Mouse (Mus musculus) heart, postnatal 14 days (tissue): Measurements from ENCODE around the gene Agpat4. TPM values are rescaled to one million over a fixed set of nuclear protein-coding genes. Genes with fewer than 3 reads are reported as not detected.

Experiments
- DNase-seq, 2 experiments: peaks; one replicate each; pipeline ENCODE4 v3.0.0; 2021 to 2022
- intact Hi-C: fragments of 180-260 bp; cut with DNase I; formaldehyde crosslinking; loops from one replicate; pipeline ENCODE4 v1.15.1; 2025
- total RNA-seq, 2 experiments: library from RNA; stranded (reverse); gene quantifications; 2 replicates each; pipeline ENCODE4 v1.2.3; 2021

Agpat4 gene
- total RNA-seq, 2 experiments from 2014 or later = 7.5 TPM

- intact Hi-C loops = no loop called here
- DNase-seq = no peak
Measured at GRCm38 (mm10) chr17:12159187-12160060, 40.9 kb downstream of the Agpat4 start.

DNA sequence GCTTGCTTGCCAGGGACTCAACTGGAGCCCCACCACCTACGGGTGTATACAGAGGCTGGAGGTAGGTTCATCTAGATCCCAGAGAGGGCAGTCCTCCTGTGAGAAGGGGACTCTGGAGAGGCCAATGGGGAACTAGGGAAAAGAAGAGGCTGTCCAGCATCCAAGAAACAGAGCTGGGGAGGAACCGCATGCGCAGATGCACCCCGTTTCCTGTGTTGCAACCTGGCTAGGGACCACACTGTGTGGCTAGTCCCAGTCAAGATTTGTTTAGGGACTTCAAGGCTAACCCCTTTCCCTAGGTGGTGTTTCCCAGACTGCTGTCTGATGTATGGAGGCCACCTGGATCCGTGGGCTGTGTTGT lies 41.5 kb downstream of the Agpat4 start:
- DNase-seq = no peak
- intact Hi-C loops = no loop called here

DNA sequence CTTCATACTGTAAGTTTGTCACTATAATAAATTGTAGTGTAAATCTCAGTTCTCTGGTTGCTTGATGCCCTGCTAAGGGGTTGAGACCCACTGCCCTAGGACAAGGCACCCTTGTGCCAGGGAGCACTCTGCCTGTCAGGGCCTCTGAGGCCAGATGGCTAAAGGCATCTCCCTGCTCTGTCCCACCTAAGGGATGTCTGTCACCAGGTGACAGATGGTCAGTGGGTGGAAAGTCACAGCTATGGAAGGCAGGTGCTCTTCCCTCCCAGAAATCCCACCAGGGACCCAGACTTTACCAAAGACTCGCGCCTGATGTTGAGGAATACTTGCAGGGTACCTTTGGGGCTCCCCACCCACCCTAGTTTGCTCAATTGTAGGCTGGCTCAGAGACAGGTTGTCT lies 42.0 kb downstream of the Agpat4 start:
- no peak for DNase-seq
- intact Hi-C loops = no loop called here

DNA sequence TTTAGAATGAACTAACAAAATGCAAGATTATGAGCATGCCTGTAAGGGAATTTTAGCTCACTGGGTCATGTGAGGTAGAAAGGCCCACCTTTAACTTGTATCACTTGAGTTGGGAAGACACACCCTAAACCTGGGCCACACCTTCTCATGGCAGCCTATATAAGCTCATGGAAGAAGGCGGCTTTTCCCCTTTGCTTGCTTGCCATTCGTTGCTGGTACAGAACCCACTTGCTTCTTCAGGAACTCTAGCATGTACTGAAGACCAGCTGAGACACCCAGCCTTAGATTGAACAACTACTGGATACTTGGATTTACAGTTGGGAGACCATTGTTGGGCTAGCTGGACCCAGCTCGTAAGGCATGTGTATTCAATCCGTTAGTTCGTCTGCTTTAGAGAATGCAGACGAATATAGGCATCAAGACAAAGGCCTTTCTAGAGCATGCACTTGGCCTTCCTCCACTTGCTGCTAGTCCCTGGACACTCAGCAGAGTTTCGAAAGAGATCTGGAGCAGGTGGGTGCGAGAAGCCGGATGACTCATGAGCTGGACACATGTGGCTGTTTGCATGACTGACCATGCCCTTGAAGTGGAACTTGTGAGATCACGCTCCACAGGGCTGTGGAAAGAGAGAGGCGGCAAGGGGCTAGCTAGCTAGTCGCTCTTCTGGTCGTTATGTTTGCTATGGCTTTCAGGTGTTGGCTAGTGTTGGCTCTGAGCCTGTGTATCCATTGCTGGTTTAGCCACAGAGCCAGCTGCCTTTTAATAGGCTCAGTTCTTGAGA lies 42.7 kb downstream of the Agpat4 start:
- intact Hi-C loops = no loop called here
- DNase-seq = peak in 1 of 2 experiments; percentile 26

GRCm38 (mm10) chr17:12161877-12162276 lies 43.4 kb downstream of the Agpat4 start:
- no peak for DNase-seq
- intact Hi-C loops = no loop called here

- intact Hi-C loops = no loop called here
- no peak for DNase-seq
Measured at GRCm38 (mm10) chr17:12162824-12163223, 44.3 kb downstream of the Agpat4 start.

- no peak for DNase-seq
- intact Hi-C loops = no loop called here
Measured at GRCm38 (mm10) chr17:12163403-12163802, 44.9 kb downstream of the Agpat4 start.

- no peak for DNase-seq
- intact Hi-C loops = no loop called here
Measured at GRCm38 (mm10) chr17:12163903-12164302, 45.4 kb downstream of the Agpat4 start.

GRCm38 (mm10) chr17:12164507-12164906 lies 46.0 kb downstream of the Agpat4 start:
- DNase-seq = no peak
- intact Hi-C loops = no loop called here

DNA sequence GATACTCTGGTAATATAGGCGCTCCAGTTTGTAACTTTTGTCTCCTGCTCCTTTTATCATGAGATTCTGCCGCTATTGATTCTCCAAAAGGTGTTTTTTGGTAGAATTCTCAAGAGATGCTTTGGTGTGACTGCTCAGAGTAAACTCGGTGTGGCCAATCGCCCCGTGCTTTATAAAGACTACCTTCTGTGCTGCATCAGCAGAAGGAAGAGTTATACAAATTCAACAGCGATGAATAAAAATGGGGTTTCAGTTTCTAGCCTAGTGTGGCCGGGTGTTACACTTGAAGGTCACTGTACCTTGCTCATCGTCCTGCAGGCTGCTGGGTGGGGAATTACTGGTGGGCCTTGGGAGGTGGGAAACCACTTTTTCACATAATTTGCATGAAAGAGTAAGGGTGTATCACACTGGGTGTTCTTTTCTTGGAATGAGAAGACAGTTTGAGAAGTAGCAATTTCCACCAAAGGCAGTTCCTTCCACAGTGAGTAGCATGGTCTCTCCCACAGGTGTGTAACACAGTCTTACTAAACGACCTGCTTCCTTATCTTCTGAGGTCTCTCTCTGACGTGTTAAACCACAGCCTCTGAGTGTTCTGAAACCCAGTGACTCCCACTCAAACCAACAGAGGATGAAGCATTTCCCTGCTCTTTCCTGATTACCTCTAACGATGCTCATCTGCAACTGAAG lies 46.6 kb downstream of the Agpat4 start:
- intact Hi-C loops = no loop called here
- DNase-seq = no peak

DNA sequence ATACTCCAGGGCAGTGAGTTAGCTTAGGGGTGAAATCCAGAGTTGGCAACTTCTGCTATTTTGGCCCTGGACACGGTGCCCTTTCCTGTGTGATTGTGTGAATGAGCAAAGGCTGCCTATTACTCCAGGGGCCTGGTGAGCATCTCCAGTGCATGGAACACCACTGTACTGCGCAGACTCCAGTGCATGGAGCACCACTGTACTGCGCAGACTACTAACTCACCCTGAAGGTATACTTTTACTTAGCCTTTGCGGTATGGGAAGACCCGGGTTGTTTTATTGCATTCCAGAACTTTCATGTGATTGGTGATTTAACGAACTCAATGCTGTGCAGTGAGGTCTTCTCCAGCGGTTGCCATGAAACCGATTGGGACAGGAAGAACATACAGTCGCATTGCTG lies 47.2 kb downstream of the Agpat4 start:
- DNase-seq = no peak
- intact Hi-C loops = no loop called here

DNA sequence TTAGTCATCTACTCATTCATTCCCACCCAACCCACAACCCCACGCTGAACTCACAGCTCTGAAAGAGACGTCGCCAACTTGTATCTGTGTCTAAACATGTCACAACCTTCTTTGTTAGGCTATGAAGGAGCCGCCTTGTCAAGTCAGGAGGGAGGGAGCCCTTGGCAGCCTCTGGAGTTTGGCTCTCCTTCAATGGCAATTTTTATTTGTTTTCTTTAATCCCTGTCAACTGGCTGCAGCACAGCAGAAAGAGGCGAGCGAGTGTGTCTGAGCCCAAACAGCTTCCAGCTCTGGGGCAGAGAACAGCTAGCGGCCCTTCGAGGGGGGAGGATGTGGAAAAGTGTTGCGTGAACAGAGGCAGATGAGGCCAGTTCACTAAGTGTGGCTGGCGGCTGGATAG lies 50.0 kb downstream of the Agpat4 start:
- intact Hi-C loops = no loop called here
- peak; percentile 68 to 75 for DNase-seq

- no peak for DNase-seq
- intact Hi-C loops = no loop called here
Measured at GRCm38 (mm10) chr17:12169326-12169836, 50.9 kb downstream of the Agpat4 start.

DNA sequence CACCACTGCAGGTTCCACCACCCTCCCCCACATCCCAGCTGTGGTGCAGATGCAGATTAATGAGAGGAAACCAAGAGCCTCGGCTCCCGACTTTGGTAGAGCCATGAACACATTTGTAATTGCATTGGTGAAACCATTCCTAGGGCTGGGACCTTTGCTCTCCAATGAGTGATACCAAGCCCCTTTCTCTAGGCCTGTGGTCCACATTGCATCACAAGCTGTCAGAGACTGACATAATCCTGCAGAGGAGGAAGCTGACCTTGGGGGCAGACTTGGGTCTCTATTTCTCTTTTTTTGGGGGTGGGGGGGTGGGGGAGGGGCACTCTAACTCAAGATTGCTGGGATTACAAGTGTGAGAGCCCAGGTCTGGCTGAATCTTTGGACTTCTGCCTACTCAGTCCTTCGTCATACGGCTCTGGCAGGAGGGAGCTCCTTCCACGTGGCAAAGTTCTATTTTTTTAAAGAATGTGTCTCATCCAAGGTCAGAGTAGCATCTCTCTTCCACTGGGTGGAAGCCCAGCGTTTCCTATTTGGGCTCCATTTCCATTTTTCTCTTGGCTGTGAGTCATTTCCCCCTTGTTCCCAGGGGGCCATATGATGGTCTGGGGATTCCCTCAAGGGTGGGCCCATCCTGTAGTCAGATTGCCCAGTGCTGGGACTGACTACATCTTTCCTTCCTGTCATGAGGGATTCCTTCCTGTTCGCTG lies 52.4 kb downstream of the Agpat4 start:
- intact Hi-C loops = no loop called here
- DNase-seq = peak; percentile 32 to 58

GRCm38 (mm10) chr17:12171666-12172065 lies 53.2 kb downstream of the Agpat4 start:
- DNase-seq = no peak
- intact Hi-C loops = no loop called here

- intact Hi-C loops = no loop called here
- DNase-seq = no peak
Measured at GRCm38 (mm10) chr17:12174221-12174620, 55.7 kb downstream of the Agpat4 start.

DNA sequence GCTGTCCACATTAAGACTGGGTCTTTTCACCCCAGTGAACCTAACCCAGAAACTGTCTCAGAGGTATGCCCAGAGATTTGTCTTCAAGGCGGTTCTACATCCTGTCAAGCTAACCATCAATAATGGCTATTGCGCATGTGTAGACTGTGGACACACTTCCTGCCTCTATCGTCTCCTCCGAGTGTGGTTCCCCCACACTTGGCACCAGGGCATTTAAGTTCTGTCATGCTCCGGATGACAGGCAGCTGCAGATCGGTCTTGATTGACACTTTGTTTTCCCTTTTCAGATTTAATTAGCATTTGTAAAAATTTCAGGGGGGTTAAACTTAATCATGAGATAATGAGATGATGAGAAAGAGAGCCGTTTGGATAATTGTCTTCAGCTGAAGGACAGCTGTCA lies 56.4 kb downstream of the Agpat4 start:
- intact Hi-C loops = loop anchor here (5.0 kb wide), 1 partner anchor 58 kb away; the partner anchor contains the start of gene Agpat4
- DNase-seq = no peak

GRCm38 (mm10) chr17:12175626-12176025 lies 57.1 kb downstream of the Agpat4 start:
- no peak for DNase-seq
- intact Hi-C loops = loop anchor here (5.0 kb wide), 1 partner anchor 58 kb away; the partner anchor contains the start of gene Agpat4

GRCm38 (mm10) chr17:12179339-12179738 lies 60.8 kb downstream of the Agpat4 start:
- peak in 1 of 2 experiments; percentile 27 for DNase-seq
- intact Hi-C loops = loop anchor here (5.0 kb wide), 1 partner anchor 62 kb away; the partner anchor contains the start of gene Agpat4

- no peak for DNase-seq
- intact Hi-C loops = loop anchor here (5.0 kb wide), 1 partner anchor 62 kb away; the partner anchor contains the start of gene Agpat4
Measured at GRCm38 (mm10) chr17:12179766-12180165, 61.3 kb downstream of the Agpat4 start.
